Mouse (Mus musculus) right cerebral cortex, adult 18-20 months (tissue): ENCODE measurements at regions not wholly inside any gene's neighbourhood (a gene's known extent, or its start where the extent isn't known, plus 50 kb on each side); places are given as distances from the start of the nearest gene placed in this dataset.
A peak's percentile ranks its signal among the peaks of the same experiment; 100 is the strongest.

ENCODE experiments used
- DNase-seq: peaks from one replicate; pipeline ENCODE4 v3.0.0; 2022; ENCODE audit warnings: mixed read lengths

GRCm38 (mm10) chr12:12693838-12694777 is 247.6 kb downstream of the Mycn start:
- no peak for DNase-seq

DNA sequence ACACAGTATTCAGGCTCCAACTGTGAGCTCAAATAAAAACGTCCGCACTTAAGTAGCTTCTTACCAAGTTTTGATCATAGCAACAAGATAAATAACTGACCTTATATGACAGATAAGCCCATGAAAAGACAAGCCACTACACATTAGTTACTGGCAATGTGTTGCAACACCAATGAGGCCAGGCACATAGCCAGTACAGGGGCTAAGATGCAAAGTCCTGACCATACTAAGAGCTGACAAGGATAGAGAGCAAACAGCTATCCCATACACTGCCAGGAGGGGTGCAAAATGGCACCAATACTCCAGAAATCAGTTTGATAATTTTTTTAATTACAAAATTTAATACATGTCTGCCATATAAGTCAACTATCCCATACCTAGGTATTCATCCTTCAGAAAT is 254.3 kb downstream of the Mycn start:
- DNase-seq: no peak

GRCm38 (mm10) chr12:12685217-12685522 is 256.5 kb downstream of the Mycn start:
- no peak for DNase-seq

- DNase-seq: no peak
Measured at GRCm38 (mm10) chr12:12684481-12685216, 257.1 kb downstream of the Mycn start.

DNA sequence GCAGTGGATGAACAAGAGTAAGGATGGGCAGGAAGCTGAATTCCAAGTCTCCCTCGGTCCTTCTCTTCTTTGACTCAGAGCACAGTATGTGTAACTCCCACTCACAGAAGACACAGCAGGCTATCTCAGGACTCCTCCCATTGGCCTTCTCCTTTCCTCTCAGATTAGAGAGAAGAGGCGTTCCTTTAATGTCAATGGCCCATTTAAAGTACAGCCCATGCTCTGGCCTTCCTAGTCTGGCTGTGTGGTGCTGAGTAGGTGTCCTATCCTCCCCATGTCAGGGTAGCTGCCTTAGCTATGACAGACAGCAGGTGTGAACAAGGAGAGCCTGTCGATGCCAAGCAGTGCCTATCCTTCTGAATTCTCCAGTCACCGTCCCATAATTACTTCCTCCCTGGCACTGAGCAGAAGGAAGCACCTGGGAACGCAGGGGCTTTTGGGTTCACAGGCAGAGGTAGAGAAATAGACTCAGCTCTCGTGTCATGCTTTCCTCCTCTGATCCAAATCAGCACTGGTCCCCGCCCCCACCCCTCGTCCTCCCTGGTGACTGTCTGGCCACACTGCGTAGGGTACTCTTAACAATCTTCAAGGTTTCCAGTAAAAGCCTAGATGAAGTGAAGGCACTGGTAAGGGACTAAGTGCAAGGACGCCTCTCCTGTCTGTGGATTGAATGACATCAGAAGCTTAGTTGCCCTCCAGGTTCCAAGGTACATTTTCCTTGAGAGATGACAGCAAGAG is 257.8 kb downstream of the Mycn start:
- DNase-seq: peak; percentile 21

DNA sequence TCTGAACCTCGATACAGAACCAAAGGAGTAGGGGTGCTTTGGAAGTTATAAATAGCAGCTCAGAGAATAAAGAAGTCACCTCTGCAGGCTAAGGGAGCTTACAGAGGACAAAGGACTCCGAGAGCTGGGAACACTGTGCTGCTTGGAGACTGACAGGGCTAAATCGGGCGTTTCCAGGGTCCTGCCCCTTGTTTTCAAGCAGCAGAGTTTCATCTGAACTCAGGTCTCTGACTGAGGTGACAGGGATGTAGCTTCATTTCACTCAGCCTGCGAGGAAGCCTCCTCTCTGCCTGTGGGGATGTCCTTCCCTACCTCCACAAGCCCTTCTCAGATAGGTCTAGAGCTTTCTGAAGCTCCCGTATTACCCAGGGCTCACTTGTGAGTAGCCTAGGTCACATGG is 260.6 kb downstream of the Mycn start:
- DNase-seq: no peak

GRCm38 (mm10) chr12:12680371-12680921 is 261.3 kb downstream of the Mycn start:
- peak; percentile 57 for DNase-seq

DNA sequence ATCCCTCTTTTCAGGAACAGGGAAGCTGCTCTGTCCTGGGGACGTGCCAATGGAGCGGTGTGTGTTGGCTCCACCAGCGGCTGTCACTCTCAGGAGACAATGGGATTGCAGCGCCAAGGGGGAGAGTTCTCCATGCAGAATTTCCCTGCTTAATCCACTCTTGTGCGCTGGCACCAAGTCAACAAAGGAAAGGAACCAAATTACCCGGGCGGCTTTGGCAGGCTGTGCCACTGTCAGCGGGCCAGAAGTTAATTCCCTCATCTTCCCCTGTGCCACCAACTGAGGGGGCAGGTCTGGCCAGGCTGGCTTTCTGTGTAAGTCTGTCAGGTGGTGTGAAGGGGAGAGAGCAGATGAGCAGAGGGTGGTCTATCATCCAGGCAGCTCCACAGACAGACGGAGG is 265.0 kb downstream of the Mycn start:
- DNase-seq: peak; percentile 42

DNA sequence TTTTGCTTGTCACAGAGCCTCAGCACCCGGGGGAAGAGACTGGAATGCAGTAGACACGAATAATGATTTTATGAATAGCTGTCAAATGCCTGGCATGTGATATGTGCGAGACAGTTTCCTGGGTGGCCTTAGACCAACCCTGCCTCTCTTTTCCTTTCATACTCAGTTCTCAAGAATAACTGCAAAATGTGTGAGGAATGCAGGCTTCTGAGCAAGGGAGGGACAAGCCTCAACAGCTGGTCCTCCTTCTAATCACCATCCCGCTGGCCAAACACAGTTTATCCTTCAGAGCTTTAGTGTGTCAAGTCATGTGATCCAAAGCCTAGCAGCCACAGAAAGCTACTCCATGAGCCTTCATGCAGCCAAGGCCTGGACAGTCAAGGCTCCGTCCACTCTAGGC is 271.8 kb downstream of the Mycn start:
- no peak for DNase-seq

DNA sequence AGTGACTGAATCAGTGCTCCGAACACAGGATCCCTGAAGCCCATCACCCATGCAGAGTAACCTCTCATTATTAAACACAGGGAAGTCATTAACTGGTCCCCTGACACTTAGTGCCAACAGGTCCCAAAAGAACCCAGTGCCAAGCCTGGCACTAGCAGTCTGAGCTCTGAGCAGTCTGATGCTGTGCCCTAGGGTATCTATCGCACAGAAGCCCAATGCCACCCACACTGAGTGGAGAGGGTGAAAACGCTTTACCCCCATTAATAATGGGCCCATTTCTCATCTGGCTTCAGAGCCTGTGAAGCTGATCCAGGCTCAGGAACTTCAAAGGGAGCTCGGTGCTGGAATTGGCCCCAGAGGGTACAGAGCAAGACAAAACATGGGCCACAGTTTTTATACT is 272.8 kb downstream of the Mycn start:
- no peak for DNase-seq

DNA sequence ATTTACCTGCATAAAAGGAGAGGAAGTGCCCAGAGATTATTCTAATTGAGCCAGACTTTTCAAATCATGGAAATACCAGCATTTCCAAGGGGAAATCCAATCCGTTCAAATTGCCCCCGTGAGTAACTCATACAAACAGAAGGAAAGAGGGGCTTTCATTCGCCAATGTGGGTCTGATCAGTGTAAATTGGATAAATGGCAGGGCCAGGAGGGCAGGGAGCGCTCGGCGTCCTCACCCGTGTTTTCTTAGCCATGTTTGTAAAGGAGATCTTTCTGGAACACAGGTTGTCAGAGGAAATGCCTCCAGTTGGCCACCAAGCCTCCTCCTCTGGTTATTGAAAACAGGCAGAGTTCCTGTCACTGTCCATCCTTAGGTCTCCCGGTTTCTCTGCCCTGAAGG is 286.1 kb downstream of the Mycn start:
- no peak for DNase-seq

DNA sequence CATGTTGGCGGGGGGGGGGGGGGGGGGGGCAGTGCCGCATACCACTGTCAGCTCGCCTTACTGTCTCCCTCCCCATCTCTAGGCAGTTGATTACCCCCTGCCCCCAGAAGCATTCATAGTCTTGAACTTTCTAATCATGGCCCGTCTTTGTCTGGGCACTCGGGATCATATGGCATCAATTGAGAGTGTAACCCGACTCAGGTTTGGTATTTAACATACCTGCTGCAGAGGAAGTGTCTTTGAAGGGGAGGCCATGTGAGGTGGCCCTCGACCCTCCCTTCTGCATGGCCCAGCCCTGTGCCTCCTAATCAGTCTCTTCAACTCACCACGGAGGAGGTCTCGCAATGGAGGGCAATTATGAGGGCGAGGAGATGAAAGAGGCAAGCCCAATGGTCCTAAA is 286.5 kb downstream of the Mycn start:
- DNase-seq: no peak

DNA sequence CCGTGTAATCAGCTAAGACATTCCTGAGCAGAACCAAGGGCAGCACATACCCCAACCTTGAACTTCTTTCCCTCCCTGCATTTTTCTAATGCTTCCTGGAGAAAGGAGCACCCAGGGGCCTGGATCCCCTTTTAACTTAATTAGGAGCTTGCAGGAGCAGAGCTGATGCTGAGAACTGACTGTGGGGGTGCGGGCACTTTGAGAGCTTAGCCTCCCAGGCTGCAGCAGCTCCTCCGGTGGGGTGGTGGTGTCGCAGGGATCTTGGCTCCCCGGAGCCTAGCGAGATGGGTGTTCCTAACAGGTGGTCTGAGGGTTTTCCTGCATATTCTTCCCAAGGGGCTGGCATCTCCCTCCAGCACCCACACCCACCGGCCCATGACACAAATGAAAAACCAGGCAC is 289.4 kb downstream of the Mycn start:
- no peak for DNase-seq

- DNase-seq: no peak
Measured at GRCm38 (mm10) chr12:12650309-12650708, 291.4 kb downstream of the Mycn start.

- DNase-seq: no peak
Measured at GRCm38 (mm10) chr12:12647467-12647866, 294.2 kb downstream of the Mycn start.

- no peak for DNase-seq
Measured at GRCm38 (mm10) chr12:12645183-12645582, 296.5 kb downstream of the Mycn start.

- no peak for DNase-seq
Measured at GRCm38 (mm10) chr12:12643247-12643963, 298.3 kb downstream of the Mycn start.

DNA sequence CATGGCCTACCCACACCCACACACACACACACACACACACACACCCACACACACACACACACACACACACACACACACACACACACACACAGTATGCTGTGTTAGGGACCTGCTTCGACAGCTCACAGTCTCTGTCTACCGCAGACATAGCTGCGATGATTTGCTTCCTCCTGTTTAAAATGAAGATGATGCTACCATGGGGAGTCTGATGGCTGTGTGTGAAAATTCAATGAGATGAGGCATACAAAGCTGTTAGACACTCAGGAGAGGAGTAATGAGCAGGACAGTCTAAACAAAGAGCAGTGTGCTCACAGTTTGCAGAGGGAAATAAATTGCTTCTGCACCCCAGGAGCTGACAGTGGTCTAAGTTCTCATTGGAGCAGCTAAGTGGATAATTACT is 306.4 kb downstream of the Mycn start:
- no peak for DNase-seq

DNA sequence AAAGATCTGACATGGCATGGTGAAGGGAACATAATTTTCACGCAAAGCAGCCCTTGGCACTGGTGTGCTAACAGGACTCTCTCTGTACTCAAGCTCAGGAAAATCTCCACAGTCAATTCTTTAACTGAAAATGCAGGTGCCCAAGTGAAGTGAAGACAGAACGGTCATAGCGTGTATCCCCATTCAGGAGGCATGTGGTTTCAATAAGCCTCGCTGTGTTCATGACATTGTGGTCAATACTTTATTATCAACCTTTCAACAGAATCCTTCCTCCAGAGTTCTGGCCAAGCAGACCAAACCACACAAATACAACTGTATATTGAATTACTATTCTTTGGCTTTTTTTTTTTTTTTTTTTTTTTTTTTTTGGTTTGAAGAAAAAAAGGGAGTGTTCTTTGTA is 314.1 kb downstream of the Mycn start:
- DNase-seq: no peak

GRCm38 (mm10) chr12:12625788-12626187 is 315.9 kb downstream of the Mycn start:
- no peak for DNase-seq

GRCm38 (mm10) chr12:12622712-12623292 is 318.9 kb downstream of the Mycn start:
- DNase-seq: peak; percentile 80

GRCm38 (mm10) chr12:12621506-12621905 is 320.2 kb downstream of the Mycn start:
- DNase-seq: no peak
